Mouse (Mus musculus) hindbrain, postnatal 0 days (tissue): ENCODE measurements at regions not wholly inside any gene's neighbourhood (a gene's known extent, or its start where the extent isn't known, plus 50 kb on each side); places are given as distances from the start of the nearest gene placed in this dataset.

Experiments used
- ATAC-seq: fragments of 200-750 bp; cut with Nextera tagmentation; 2 replicates; pipeline ENCODE4 v1.8.0; 2017; ENCODE audit warnings: mild to moderate bottlenecking, moderate TSS enrichment, moderate library complexity
- DNase-seq: peaks from one replicate; pipeline ENCODE4 v3.0.0-alpha.2; 2015; ENCODE audit warnings: low spot score
- H3K27ac ChIP-seq: fragments of 300-500 bp; sonication (generic); 2 replicates; pipeline ENCODE4 v1.5.1; 2014; ENCODE audit warnings: mild to moderate bottlenecking
- H3K27me3 ChIP-seq: fragments of 300-500 bp; sonication (generic); 2 replicates; pipeline ENCODE4 v1.6.1; 2014; ENCODE audit warnings: low read length, mixed read lengths; ENCODE audit not compliant: insufficient read depth
- H3K36me3 ChIP-seq: fragments of 300-500 bp; sonication (generic); 2 replicates; pipeline ENCODE4 v1.6.1; 2014; ENCODE audit warnings: low read length, mixed read lengths; ENCODE audit not compliant: insufficient read depth
- H3K4me1 ChIP-seq: fragments of 300-500 bp; sonication (generic); 2 replicates; pipeline ENCODE4 v1.6.1; 2014; ENCODE audit warnings: antibody characterized with exemption, low read length, mixed read lengths; ENCODE audit not compliant: insufficient read depth
- H3K4me2 ChIP-seq: fragments of 300-500 bp; sonication (generic); 2 replicates; pipeline ENCODE4 v1.6.1; 2014; ENCODE audit warnings: low read depth, mild to moderate bottlenecking, low read length, moderate library complexity, mixed read lengths
- H3K4me3 ChIP-seq: fragments of 300-500 bp; sonication (generic); 2 replicates; pipeline ENCODE4 v1.5.1; 2014; ENCODE audit warnings: low read length
- H3K9ac ChIP-seq: fragments of 300-500 bp; sonication (generic); replicated peaks from 2 replicates; pipeline ENCODE4 v1.6.1; 2014; ENCODE audit warnings: mild to moderate bottlenecking, low read length, moderate library complexity, mixed read lengths
- H3K9me3 ChIP-seq: fragments of 300-500 bp; sonication (generic); 2 replicates; pipeline ENCODE4 v1.6.1; 2016; ENCODE audit warnings: low read length, mixed read lengths
- CTCF ChIP-seq: IDR thresholded peaks from 2 replicates; pipeline ENCODE4 v1.5.1; 2016; ENCODE audit warnings: antibody characterized with exemption, control low read depth, low read depth
- WGBS: fragments of 180-500 bp; shearing (Covaris S2); extraction: QIAGEN DNeasy Blood & Tissue Kit; methylation state at CpG from one replicate; pipeline ENCODE4 v1.1.7; 2014; 5-methylcytosine and 5-hydroxymethylcytosine counted together

DNA sequence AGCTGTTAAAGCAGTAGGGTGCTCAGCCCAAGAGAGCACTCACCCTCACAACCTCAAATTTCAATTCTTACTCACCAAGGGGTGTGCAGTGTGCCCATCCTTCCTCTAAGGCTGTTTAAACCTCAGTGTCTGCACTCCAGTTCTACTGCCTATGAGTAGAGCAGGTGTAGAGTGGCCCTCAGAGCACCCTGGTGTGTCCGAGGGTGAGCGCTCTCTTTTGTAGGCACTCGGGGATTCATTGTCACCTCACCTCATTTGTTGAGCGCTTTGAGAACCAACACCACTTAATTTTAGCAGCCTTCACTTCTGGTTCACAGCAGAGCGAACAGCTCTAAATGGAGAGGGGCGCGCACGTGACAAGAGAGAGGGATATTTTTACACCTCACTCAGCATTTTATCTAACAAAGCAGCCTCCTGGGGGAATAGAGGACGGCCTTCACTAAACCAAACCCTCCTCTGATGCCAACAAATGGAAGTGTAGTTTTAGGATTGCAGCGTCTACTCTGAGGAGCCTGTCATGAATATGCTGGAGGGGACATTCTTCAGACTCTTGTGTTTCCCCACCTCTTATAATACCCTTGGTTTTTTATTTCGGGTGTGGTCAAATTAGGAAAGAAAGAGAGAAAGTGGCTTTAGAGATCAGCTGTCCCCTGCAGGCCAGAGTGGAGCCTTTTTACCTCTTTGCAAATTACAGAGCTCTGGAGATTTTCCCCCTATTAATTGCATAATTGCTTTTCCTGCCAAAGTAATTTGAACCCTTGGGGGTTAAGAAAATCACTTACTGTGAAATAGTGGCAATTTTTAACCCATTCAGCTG is 78.2 kb upstream of the D1Pas1 start:
- Histone ChIP-seq H3K36me3 (no peaks in the 10 kb centered on the region), H3K4me2 (no peak overlapping the region), H3K27ac (no peak overlapping the region), H3K4me1 (no peaks in the 10 kb centered on the region), H3K9me3 (no peaks in the 10 kb centered on the region), H3K9ac (no peak overlapping the region), H3K4me3 (no peak overlapping the region), H3K27me3 (no peaks in the 10 kb centered on the region)
- WGBS, result 47% methylated on average over 11 of the region's 11 CpGs
- no peak for TF ChIP-seq CTCF
- ATAC-seq, result no peak
- peak; percentile 21 for DNase-seq

DNA sequence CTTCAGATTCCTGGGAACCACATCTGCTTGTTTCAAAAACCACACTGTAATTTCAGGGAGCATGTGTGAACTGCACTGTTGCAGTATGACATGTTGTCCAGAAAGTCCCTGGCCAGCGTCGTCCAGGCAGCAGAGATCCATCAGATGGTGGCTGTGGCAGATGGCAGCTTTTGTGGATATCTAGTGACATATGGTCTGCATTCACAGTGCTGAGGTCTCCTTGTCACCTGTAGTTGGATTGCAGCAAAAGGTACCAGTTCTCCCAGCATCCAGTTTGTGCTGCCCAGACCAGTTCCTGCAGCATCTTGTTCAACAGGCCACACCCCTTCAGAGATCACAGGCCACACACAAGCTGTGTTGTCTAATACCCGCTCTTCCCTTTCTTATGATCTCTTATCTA is 80.1 kb upstream of the D1Pas1 start:
- WGBS, result 50% methylated on average over 3 of the region's 3 CpGs
- ATAC-seq (0 out of 2 replicates have a peak, but pooled peaks have one; percentile 38), DNase-seq (peak; percentile 25)
- H3K9ac ChIP-seq, result no peak overlapping the region
- no peak overlapping the region for H3K4me3 ChIP-seq
- H3K36me3 ChIP-seq, result no peaks in the 10 kb centered on the region
- no peaks in the 10 kb centered on the region for H3K27me3 ChIP-seq
- H3K4me1 ChIP-seq, result no peaks in the 10 kb centered on the region
- no peaks in the 10 kb centered on the region for H3K9me3 ChIP-seq
- H3K4me2 ChIP-seq, result no peak overlapping the region
- no peak for TF ChIP-seq CTCF
- H3K27ac ChIP-seq, result no peak overlapping the region

DNA sequence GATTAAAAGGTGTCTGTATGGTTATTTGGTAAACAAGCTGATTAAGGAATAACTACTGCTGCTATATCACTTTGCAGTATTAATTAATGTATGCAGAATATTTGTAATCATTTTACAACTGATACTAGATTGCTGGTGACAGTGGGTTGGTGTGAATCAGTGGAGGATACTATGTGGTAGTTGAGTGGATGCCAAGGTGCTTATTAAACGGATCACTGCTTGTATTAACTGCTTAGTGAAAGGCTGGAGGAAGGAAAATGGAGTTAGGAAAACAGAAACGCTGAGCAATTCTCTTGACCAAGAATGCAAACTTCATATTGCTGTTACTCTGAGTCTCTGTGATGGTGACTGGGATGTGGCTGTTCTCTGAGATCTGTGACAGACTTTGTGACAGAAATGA is 86.8 kb upstream of the D1Pas1 start:
- Histone ChIP-seq H3K27ac (no peak overlapping the region), H3K36me3 (no peaks in the 10 kb centered on the region), H3K4me1 (no peaks in the 10 kb centered on the region), H3K4me3 (no peak overlapping the region), H3K27me3 (no peaks in the 10 kb centered on the region), H3K9ac (no peak overlapping the region), H3K4me2 (no peak overlapping the region), H3K9me3 (no peaks in the 10 kb centered on the region)
- ATAC-seq, result no peak
- 47% methylated on average over 2 of the region's 2 CpGs for WGBS
- no peak for DNase-seq
- TF ChIP-seq CTCF, result no peak

DNA sequence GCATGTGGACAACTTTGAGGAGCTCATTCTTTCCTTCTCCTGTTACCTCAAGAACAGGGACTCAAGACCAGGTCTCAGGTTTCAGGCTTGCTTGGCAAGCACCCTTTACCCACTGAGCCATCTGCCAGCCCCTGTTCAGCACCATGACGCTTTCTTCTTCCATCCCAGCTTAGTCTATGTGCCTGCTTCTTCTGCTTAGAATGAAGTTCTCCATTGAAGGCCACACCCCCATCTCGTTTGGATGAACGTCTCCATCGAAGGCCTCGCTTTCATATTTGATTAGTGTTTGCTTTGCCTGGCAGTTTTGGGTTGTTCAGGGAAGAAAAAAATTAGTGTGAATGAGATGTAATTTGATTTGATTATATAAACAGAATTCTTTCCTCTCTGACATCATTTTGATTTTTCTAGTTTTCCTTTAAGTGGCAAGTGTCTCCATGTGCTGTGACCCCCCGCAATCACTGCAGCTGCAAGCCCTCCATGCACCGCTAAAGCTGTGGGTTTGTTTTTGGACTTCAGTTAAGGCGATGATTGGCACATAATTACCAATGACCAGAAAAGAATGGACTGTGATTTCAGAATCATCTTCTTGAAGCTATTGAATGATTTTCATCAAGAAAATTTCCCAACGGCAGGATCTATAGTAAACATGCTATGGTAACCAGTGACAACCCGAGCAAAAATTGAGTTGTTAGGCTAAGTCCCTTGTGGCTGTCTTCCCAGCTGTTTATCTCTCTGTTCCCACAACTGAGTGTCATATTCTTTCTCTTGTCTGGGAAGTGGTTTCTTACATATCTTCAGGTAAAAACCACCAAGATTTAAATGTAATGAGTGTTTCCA is 106.4 kb upstream of the D1Pas1 start:
- Histone ChIP-seq H3K36me3 (no peaks in the 10 kb centered on the region), H3K4me3 (no peak overlapping the region), H3K4me2 (no peak overlapping the region), H3K27me3 (no peaks in the 10 kb centered on the region), H3K9ac (no peak overlapping the region), H3K4me1 (no peaks in the 10 kb centered on the region), H3K27ac (no peak overlapping the region), H3K9me3 (no peaks in the 10 kb centered on the region)
- DNase-seq (no peak), ATAC-seq (no peak)
- WGBS, result 74% methylated on average over 10 of the region's 10 CpGs
- TF ChIP-seq CTCF, result no peak

DNA sequence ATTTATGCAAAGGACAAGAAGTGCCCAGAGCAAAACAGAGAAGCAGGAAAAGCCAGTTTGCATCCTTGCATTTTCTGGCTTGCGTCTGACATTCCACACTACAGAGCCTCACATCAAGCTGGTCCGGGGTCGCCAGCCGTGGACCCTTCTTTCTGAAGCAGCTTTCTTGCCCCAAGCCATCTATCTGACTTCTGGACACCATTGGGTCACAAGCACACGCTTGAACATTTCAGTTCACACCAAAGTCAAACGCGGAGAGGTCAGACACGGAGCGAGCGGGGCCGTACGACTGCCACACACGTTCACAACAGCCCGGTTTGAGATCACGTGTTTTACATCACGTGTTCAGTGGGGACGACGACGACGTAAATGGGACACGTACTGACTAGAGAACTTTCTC is 108.9 kb upstream of the D1Pas1 start:
- H3K36me3 ChIP-seq, result no peaks in the 10 kb centered on the region
- no peak for TF ChIP-seq CTCF
- 94% methylated on average over 21 of the region's 21 CpGs for WGBS
- H3K9me3 ChIP-seq, result no peaks in the 10 kb centered on the region
- no peaks in the 10 kb centered on the region for H3K27me3 ChIP-seq
- H3K4me1 ChIP-seq, result no peaks in the 10 kb centered on the region
- H3K9ac ChIP-seq, result no peak overlapping the region
- no peak overlapping the region for H3K27ac ChIP-seq
- H3K4me2 ChIP-seq, result no peak overlapping the region
- ATAC-seq, result no peak
- DNase-seq, result no peak
- H3K4me3 ChIP-seq, result no peak overlapping the region

DNA sequence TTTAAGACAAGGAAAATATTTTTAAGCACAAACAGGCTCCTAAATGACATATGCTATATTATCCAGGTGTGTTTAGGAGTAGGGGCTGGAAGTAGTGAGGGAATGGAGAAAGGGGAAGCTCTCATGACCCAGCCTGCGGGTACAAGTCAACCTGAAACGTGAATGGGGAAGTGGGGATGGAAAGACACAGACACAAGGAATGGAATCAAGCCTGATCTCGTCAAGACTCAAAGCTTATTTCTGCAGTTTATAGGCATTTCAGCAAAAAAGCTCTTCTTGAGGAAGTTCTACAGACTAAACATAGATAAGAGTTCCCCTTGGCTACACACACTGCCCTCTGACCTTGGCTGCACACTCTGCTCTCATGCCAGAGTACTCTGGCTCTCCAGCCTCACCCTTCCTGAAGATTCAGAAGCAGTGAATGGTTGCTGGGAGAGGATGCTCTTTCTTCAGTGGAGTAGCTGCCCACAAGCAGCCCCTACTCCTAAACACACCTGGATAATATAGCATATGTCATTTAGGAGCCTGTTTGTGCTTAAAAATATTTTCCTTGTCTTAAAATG is 106.4 kb upstream of the Rrp15 start:
- no peak for TF ChIP-seq CTCF
- no peaks in the 10 kb centered on the region for H3K27me3 ChIP-seq
- no peaks in the 10 kb centered on the region for H3K36me3 ChIP-seq
- no peak overlapping the region for H3K9ac ChIP-seq
- no peak overlapping the region for H3K27ac ChIP-seq
- no peak overlapping the region for H3K4me2 ChIP-seq
- no peak for DNase-seq
- no peak for ATAC-seq
- no peaks in the 10 kb centered on the region for H3K9me3 ChIP-seq
- no peak overlapping the region for H3K4me3 ChIP-seq
- WGBS, result 93% methylated on average over 3 of the region's 3 CpGs
- H3K4me1 ChIP-seq, result no peaks in the 10 kb centered on the region

DNA sequence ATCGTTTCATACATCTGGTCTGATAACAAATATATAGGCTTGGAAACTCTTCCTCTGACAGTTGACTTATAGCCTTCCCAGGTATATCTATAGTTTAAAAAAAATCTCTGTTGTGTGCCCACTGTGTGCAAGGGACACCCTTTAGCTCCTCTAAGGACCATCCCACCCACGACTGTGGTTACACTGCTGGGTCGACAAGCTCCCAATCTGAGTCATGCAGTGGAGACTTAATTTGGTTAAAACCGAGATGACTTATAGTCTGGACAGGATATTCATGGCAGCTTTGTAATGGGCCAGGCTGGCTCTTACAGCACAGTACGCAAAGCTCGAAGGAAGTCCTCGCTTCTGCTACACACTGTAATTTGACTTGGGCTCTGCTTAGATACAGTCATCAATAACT is 96.1 kb upstream of the Rrp15 start:
- Histone ChIP-seq H3K36me3 (no peaks in the 10 kb centered on the region), H3K4me1 (no peaks in the 10 kb centered on the region), H3K27ac (no peak overlapping the region), H3K9me3 (no peaks in the 10 kb centered on the region), H3K4me2 (no peak overlapping the region), H3K27me3 (no peaks in the 10 kb centered on the region), H3K9ac (no peak overlapping the region), H3K4me3 (no peak overlapping the region)
- 88% methylated on average over 7 of the region's 7 CpGs for WGBS
- no peak for ATAC-seq
- no peak for DNase-seq
- TF ChIP-seq CTCF, result no peak
